In the genomic region with DNA sequence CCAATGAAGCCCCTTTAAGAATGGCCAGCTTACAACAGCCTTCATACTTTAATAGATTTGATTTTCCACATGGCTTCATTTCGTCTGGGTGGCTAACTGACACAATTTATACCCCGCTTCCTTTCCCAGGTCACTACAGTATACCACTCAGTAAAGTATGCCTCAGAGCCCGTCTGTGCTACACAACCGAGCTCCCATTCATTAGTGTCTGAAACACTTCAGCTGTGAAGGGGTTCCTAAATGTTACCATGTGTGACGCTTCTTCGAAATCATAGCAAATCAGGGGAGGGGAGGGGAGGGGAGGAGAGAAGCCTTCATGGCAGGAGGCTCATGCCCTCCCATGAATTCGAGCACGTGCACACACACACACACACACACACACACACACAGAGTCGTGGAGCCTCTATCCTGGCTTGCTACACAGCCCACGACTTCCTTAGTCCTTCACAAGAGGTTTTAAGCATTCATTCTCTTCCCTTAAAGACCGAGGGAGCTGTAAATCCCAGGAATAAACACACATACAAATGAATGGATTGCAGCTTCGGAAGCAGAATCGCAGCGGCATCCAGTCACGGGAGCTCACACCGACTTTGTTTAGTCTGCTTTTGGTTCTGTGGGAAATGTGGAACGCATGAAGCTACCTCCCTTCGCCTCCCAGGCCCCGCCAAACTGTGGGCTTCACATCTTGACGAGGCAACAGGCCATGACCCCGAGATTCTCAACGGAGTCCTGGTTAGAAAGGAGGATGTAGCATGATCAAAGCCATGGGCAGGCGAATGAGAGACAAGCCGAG, we compare ENCODE assay signal across 9 mouse cellular contexts.
A peak's percentile ranks its signal among the peaks of the same experiment; 100 is the strongest.
DNase-seq lines count a peak whose midpoint lies in the region; ATAC-seq lines count a peak whose summit lies in the region.
"Had no signal": no experiment of that assay in that cellular context is flagged by ENCODE, and none has a peak within 500 bp of the region (broad histone marks: within the 10 kb centered on the region; RNA-seq: fewer than 3 reads in every experiment).

No protein-coding gene starts in this region.

- 77% methylated on average over 24 of the region's 24 CpGs for WGBS in heart, embryonic 10.5 days
- WGBS in limb, embryonic 11.5 days = 24% methylated on average over 24 of the region's 24 CpGs
- 48% methylated on average over 24 of the region's 24 CpGs for WGBS in neural tube, embryonic 11.5 days

- no peaks in the 10 kb centered on the region for H3K9me3 ChIP-seq in heart, embryonic 10.5 days
- H3K9me3 ChIP-seq in limb, embryonic 11.5 days (ENCODE audit: control insufficient read depth, low read length) = no peaks in the 10 kb centered on the region
- H3K9me3 ChIP-seq in neural tube, embryonic 11.5 days (ENCODE audit: control insufficient read depth, low read length) = no peaks in the 10 kb centered on the region

- H3K27me3 ChIP-seq in heart, embryonic 10.5 days (ENCODE audit: insufficient read depth, poor library complexity, severe bottlenecking) = no peaks in the 10 kb centered on the region
- H3K27me3 ChIP-seq in limb, embryonic 11.5 days (ENCODE audit: control insufficient read depth, insufficient read depth, low read length) = no peaks in the 10 kb centered on the region
- no peaks in the 10 kb centered on the region for H3K27me3 ChIP-seq in neural tube, embryonic 11.5 days (ENCODE audit: control insufficient read depth, insufficient read depth, low read length)

- H3K4me1 ChIP-seq in heart, embryonic 10.5 days = peaks cover 24% of the 10 kb centered on the region
- H3K4me1 ChIP-seq in limb, embryonic 11.5 days (ENCODE audit: control insufficient read depth, insufficient read depth, low read length) = peaks cover 52% of the 10 kb centered on the region
- peaks cover 12% of the 10 kb centered on the region for H3K4me1 ChIP-seq in neural tube, embryonic 11.5 days (ENCODE audit: control insufficient read depth, insufficient read depth, low read length)

- DNase-seq in heart, embryonic 10.5 days (ENCODE audit: low spot score) = no peak
- no peak for DNase-seq in heart, postnatal 4 days
- DNase-seq in fibroblast of lung, adult 2 months (ENCODE audit: low read depth) = peak; percentile 32
- DNase-seq in limb, embryonic 11.5 days (ENCODE audit: low spot score) = peak; percentile 61
- DNase-seq in neural tube, embryonic 11.5 days (ENCODE audit: low spot score) = peak; percentile 55
- no peak for DNase-seq in layer of hippocampus, postnatal 25 days (ENCODE audit: extremely low spot score in 1 of 2, low spot score in 1 of 2)
- DNase-seq in adrenal gland, adult (ENCODE audit: inconsistent age in 2 of 2, low spot score in 1 of 2) = no peak
- DNase-seq in layer of hippocampus, adult 11-12 months (ENCODE audit: low spot score) = no peak
- DNase-seq: lung, adult 2 months had no signal

- peak; percentile 74; the same call in 1 of the 2 replicates for ATAC-seq in limb, embryonic 11.5 days (ENCODE audit: insufficient number of reproducible peaks, low FRiP score, low TSS enrichment, low read depth)
- no peak for ATAC-seq in neural tube, embryonic 11.5 days (ENCODE audit: insufficient read depth, low FRiP score, low TSS enrichment)

- H3K9ac ChIP-seq in limb, embryonic 11.5 days (ENCODE audit: low read length) = no peak overlapping the region
- no peak overlapping the region; the same call in 1 of the 2 replicates for H3K9ac ChIP-seq in neural tube, embryonic 11.5 days (ENCODE audit: low read length)

- H3K4me2 ChIP-seq in limb, embryonic 11.5 days (ENCODE audit: low read depth, severe bottlenecking) = no peak overlapping the region
- no peak overlapping the region for H3K4me2 ChIP-seq in neural tube, embryonic 11.5 days (ENCODE audit: low read depth)

- peak overlapping the region; percentile 13; the same call in 1 of the 2 replicates for H3K27ac ChIP-seq in heart, embryonic 10.5 days
- H3K27ac ChIP-seq in limb, embryonic 11.5 days (replicated peaks; ENCODE audit: low read depth, low read length) = 0 out of 2 replicates have a peak overlapping the region, but pooled peaks have one; percentile 73
- H3K27ac ChIP-seq in neural tube, embryonic 11.5 days (ENCODE audit: low read depth, low read length) = peak overlapping the region; percentile 11; the same call in 1 of the 2 replicates

- H3K4me3 ChIP-seq in heart, embryonic 10.5 days = no peak overlapping the region
- H3K4me3 ChIP-seq in limb, embryonic 11.5 days (ENCODE audit: low read depth, low read length) = no peak overlapping the region
- no peak overlapping the region for H3K4me3 ChIP-seq in neural tube, embryonic 11.5 days (ENCODE audit: low read depth, low read length)

- H3K36me3 ChIP-seq in heart, embryonic 10.5 days = peaks cover 42% of the 10 kb centered on the region
- H3K36me3 ChIP-seq in limb, embryonic 11.5 days (ENCODE audit: control insufficient read depth, insufficient read depth, low read length) = 0 out of 2 replicates have a peak, but pooled peaks cover 4% of the 10 kb centered on the region
- H3K36me3 ChIP-seq in neural tube, embryonic 11.5 days (ENCODE audit: control insufficient read depth, insufficient read depth, low read length) = no peaks in the 10 kb centered on the region; the same call in 1 of the 2 replicates

Comparison
In these comparisons a context has a peak if more than half of its experiments do, and no peak if none do; other contexts are left out.
1. DNase-seq: peak in fibroblast of lung, adult 2 months (single experiment), limb, embryonic 11.5 days (single experiment) and neural tube, embryonic 11.5 days (single experiment); none in heart, embryonic 10.5 days (single experiment), heart, postnatal 4 days (single experiment), layer of hippocampus, postnatal 25 days (0 of 2), adrenal gland, adult (0 of 2) and layer of hippocampus, adult 11-12 months (single experiment).
2. H3K27ac ChIP-seq: peak in every context shown above with its lines; median percentile 73 in limb, embryonic 11.5 days; 13 in heart, embryonic 10.5 days; 11 in neural tube, embryonic 11.5 days.